ENCODE assay signal across 8 mouse cellular contexts in the genomic region with DNA sequence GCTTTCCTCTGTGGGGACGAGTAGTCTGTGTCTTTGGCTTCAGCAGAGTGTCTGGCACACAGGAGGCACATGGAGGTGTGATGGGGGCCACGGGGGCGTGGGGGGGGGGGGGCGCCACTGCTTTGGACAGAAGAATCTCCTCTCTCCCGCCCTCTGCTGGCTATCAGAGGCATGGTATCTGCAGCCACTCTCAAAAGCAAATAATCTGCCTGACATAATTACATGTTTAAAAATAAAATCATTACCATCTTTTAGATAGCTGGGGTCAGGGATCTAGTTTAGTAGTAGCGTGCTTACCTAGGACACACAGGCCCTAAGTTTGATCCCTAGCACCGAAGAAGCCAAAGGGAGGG.
A peak's percentile ranks its signal among the peaks of the same experiment; 100 is the strongest.
DNase-seq lines count a peak whose midpoint lies in the region; ATAC-seq lines count a peak whose summit lies in the region.

No protein-coding gene starts in this region.

- no peak for ATAC-seq in heart, embryonic 12.5 days (ENCODE audit: insufficient number of reproducible peaks, low FRiP score)
- ATAC-seq in forebrain, embryonic 13.5 days: no peak
- no peak for ATAC-seq in limb, embryonic 15.5 days (ENCODE audit: insufficient number of reproducible peaks, low FRiP score, low TSS enrichment, low read depth)
- no peak for ATAC-seq in neural tube, embryonic 15.5 days (ENCODE audit: low FRiP score)

- no peaks in the 10 kb centered on the region for H3K36me3 ChIP-seq in heart, embryonic 12.5 days
- H3K36me3 ChIP-seq in forebrain, embryonic 13.5 days (ENCODE audit: poor library complexity, severe bottlenecking): no peaks in the 10 kb centered on the region
- H3K36me3 ChIP-seq in limb, embryonic 15.5 days: no peaks in the 10 kb centered on the region
- H3K36me3 ChIP-seq in neural tube, embryonic 15.5 days: no peaks in the 10 kb centered on the region

- no peak for DNase-seq in heart, postnatal 25 days (ENCODE audit: low spot score)
- peak; percentile 17 for DNase-seq in MN1 (ENCODE audit: low spot score)
- no peak for DNase-seq in left cerebral cortex, postnatal 25 days (ENCODE audit: low spot score in 2 of 2)
- DNase-seq in right cerebral cortex, adult 18-20 months: no peak

- H3K27ac ChIP-seq in heart, embryonic 12.5 days (ENCODE audit: poor library complexity, severe bottlenecking): peak overlapping the region; percentile 83
- H3K27ac ChIP-seq in forebrain, embryonic 13.5 days: no peak overlapping the region
- H3K27ac ChIP-seq in limb, embryonic 15.5 days: no peak overlapping the region
- H3K27ac ChIP-seq in neural tube, embryonic 15.5 days (replicated peaks): no peak overlapping the region

- peak overlapping the region; percentile 53; the same call in 1 of the 2 replicates for H3K9ac ChIP-seq in heart, embryonic 12.5 days
- no peak overlapping the region for H3K9ac ChIP-seq in forebrain, embryonic 13.5 days
- no peak overlapping the region for H3K9ac ChIP-seq in limb, embryonic 15.5 days
- no peak overlapping the region for H3K9ac ChIP-seq in neural tube, embryonic 15.5 days (replicated peaks)

- peak overlapping the region; percentile 63 for H3K4me2 ChIP-seq in heart, embryonic 12.5 days
- 0 out of 2 replicates have a peak overlapping the region, but pooled peaks have one; percentile 32 for H3K4me2 ChIP-seq in forebrain, embryonic 13.5 days
- H3K4me2 ChIP-seq in limb, embryonic 15.5 days: peak overlapping the region; percentile 46
- peak overlapping the region; percentile 44 for H3K4me2 ChIP-seq in neural tube, embryonic 15.5 days

- no peaks in the 10 kb centered on the region for H3K27me3 ChIP-seq in heart, embryonic 12.5 days (replicated peaks)
- no peaks in the 10 kb centered on the region for H3K27me3 ChIP-seq in forebrain, embryonic 13.5 days
- H3K27me3 ChIP-seq in limb, embryonic 15.5 days: no peaks in the 10 kb centered on the region
- H3K27me3 ChIP-seq in neural tube, embryonic 15.5 days (replicated peaks): no peaks in the 10 kb centered on the region

- WGBS in heart, embryonic 12.5 days: 4% methylated on average over 7 of the region's 7 CpGs
- WGBS in forebrain, embryonic 13.5 days: 20% methylated on average over 7 of the region's 7 CpGs
- whole genome bisulfite sequencing in limb, embryonic 15.5 days: 11% methylated on average over 7 of the region's 7 CpGs
- WGBS in neural tube, embryonic 15.5 days: 16% methylated on average over 6 of the region's 7 CpGs

- intact Hi-C loops in heart, postnatal 25 days (cut with DNase I): loop anchor here (1.0 to 10.0 kb wide), 2 partner anchors 86 to 367 kb away; no protein-coding TSS in a partner anchor
- intact Hi-C loops in left cerebral cortex, postnatal 25 days (cut with DNase I): loop anchor here (2.0 kb wide), 1 partner anchor 87 kb away; no protein-coding TSS in a partner anchor

- H3K4me3 ChIP-seq in heart, embryonic 12.5 days: peak overlapping the region; percentile 26
- H3K4me3 ChIP-seq in forebrain, embryonic 13.5 days: no peak overlapping the region
- H3K4me3 ChIP-seq in limb, embryonic 15.5 days: 0 out of 2 replicates have a peak overlapping the region, but pooled peaks have one; percentile 7
- no peak overlapping the region for H3K4me3 ChIP-seq in neural tube, embryonic 15.5 days (replicated peaks)

- H3K9me3 ChIP-seq in heart, embryonic 12.5 days (replicated peaks): no peaks in the 10 kb centered on the region
- no peaks in the 10 kb centered on the region for H3K9me3 ChIP-seq in forebrain, embryonic 13.5 days (replicated peaks)
- no peaks in the 10 kb centered on the region for H3K9me3 ChIP-seq in limb, embryonic 15.5 days
- 0 out of 2 replicates have a peak, but pooled peaks cover 4% of the 10 kb centered on the region for H3K9me3 ChIP-seq in neural tube, embryonic 15.5 days (replicated peaks)

- H3K4me1 ChIP-seq in heart, embryonic 12.5 days (replicated peaks): peaks cover 48% of the 10 kb centered on the region
- H3K4me1 ChIP-seq in forebrain, embryonic 13.5 days: peaks cover 8% of the 10 kb centered on the region; the same call in 1 of the 2 replicates
- H3K4me1 ChIP-seq in limb, embryonic 15.5 days: peaks cover 16% of the 10 kb centered on the region
- H3K4me1 ChIP-seq in neural tube, embryonic 15.5 days: peaks cover 22% of the 10 kb centered on the region

Comparison
In these comparisons a context has a peak if more than half of its experiments do, and no peak if none do; other contexts are left out.
1. H3K4me3 ChIP-seq: peak in heart, embryonic 12.5 days (single experiment) and limb, embryonic 15.5 days (single experiment); none in forebrain, embryonic 13.5 days (single experiment) and neural tube, embryonic 15.5 days (single experiment).
2. Peak in every context shown above with its lines, with median percentiles within 50 percentile points of each other: H3K4me2 ChIP-seq.